Mouse (Mus musculus) bone marrow, adult 2 months (tissue): ENCODE measurements around the gene Olfr576.

Experiments
- CTCF ChIP-seq: fragments of 200-500 bp; IDR thresholded peaks from 2 replicates; pipeline ENCODE4 v1.5.1; 2011; ENCODE audit warnings: low read length, control low read depth; ENCODE audit not compliant: control insufficient read depth, insufficient read depth
- POLR2A ChIP-seq: fragments of 200-500 bp; IDR thresholded peaks from 2 replicates; pipeline ENCODE4 v1.6.1; 2011; ENCODE audit warnings: low read depth, mild to moderate bottlenecking, control low read depth, low read length, borderline replicate concordance; ENCODE audit not compliant: control insufficient read depth

GRCm38 (mm10) chr7:102917032-102917875, 45.2 kb upstream of the Olfr576 start, which contains the start of gene Olfr571:
- TF ChIP-seq POLR2A (no peak), CTCF (no peak)
